In genomic region chr9:98973561-98973960, GRCm38 (mm10) we compare ENCODE assay signal across 10 mouse cellular contexts. TPM values are rescaled to one million over a fixed set of nuclear protein-coding genes. Genes with fewer than 3 reads are reported as not detected.
DNase-seq lines count a peak whose midpoint lies in the region; ATAC-seq and TF ChIP-seq lines count a peak whose summit lies in the region.
"Had no signal": no experiment of that assay in that cellular context is flagged by ENCODE, and none has a peak within 500 bp of the region (broad histone marks: within the 10 kb centered on the region; RNA-seq: fewer than 3 reads in every experiment).

No protein-coding gene starts in this region.

- H3K36me3 ChIP-seq in lung, embryonic 14.5 days (ENCODE audit: insufficient read depth), result no peaks in the 10 kb centered on the region
- H3K36me3 ChIP-seq in forebrain, postnatal 0 days (ENCODE audit: insufficient read depth), result no peaks in the 10 kb centered on the region
- no peaks in the 10 kb centered on the region for H3K36me3 ChIP-seq in liver, embryonic 11.5 days (ENCODE audit: control insufficient read depth, insufficient read depth, low read length)
- no peaks in the 10 kb centered on the region for H3K36me3 ChIP-seq in small intestine, adult 2 months (ENCODE audit: control insufficient read depth, insufficient read depth, low read length)
- no peaks in the 10 kb centered on the region for H3K36me3 ChIP-seq in thymus, adult 2 months (ENCODE audit: control insufficient read depth, insufficient read depth, low read length)

- no peaks in the 10 kb centered on the region for H3K9me3 ChIP-seq in lung, embryonic 14.5 days (ENCODE audit: low read depth, low read length)
- 0 out of 2 replicates have a peak, but pooled peaks cover 6% of the 10 kb centered on the region for H3K9me3 ChIP-seq in forebrain, postnatal 0 days (ENCODE audit: low read length)
- peaks cover 3% of the 10 kb centered on the region; the same call in 1 of the 2 replicates for H3K9me3 ChIP-seq in liver, embryonic 11.5 days (ENCODE audit: control insufficient read depth, low read length)

- no peak overlapping the region; the same call in 1 of the 2 replicates for H3K9ac ChIP-seq in lung, embryonic 14.5 days
- no peak overlapping the region for H3K9ac ChIP-seq in forebrain, postnatal 0 days
- H3K9ac ChIP-seq in liver, embryonic 11.5 days (ENCODE audit: low read depth, low read length), result no peak overlapping the region

- H3K4me3 ChIP-seq in lung, embryonic 14.5 days (ENCODE audit: low read depth, low read length), result peak overlapping the region; percentile 34; the same call in 1 of the 2 replicates
- no peak overlapping the region for H3K4me3 ChIP-seq in forebrain, postnatal 0 days (ENCODE audit: low read depth, low read length)
- H3K4me3 ChIP-seq in liver, embryonic 11.5 days (ENCODE audit: low read depth, low read length), result peak overlapping the region; percentile 36
- peak overlapping the region; percentile 46 for H3K4me3 ChIP-seq in small intestine, adult 2 months (ENCODE audit: low read depth, low read length)
- no peak overlapping the region for H3K4me3 ChIP-seq in thymus, adult 2 months (ENCODE audit: control insufficient read depth, insufficient read depth, low read length)
- H3K4me3 ChIP-seq in lung, adult 2 months (replicated peaks; ENCODE audit: extremely low read depth, low read depth, low read length), result no peak overlapping the region

- WGBS in lung, embryonic 14.5 days, result 8% methylated on average over 7 of the region's 7 CpGs
- 5% methylated on average over 7 of the region's 7 CpGs for WGBS in forebrain, postnatal 0 days
- WGBS in liver, embryonic 11.5 days, result 6% methylated on average over 7 of the region's 7 CpGs
- 9% methylated on average over 7 of the region's 7 CpGs for WGBS in small intestine, adult 2 months
- 11% methylated on average over 7 of the region's 7 CpGs for WGBS in thymus, adult 2 months
- 8% methylated on average over 7 of the region's 7 CpGs for WGBS in lung, adult 2 months

- ATAC-seq in lung, embryonic 14.5 days (ENCODE audit: insufficient read depth), result peak; percentile 9; the same call in 1 of the 2 replicates
- no peak for ATAC-seq in forebrain, postnatal 0 days
- ATAC-seq in liver, embryonic 11.5 days (replicated peaks; ENCODE audit: low FRiP score), result no peak

- peaks cover 64% of the 10 kb centered on the region for H3K27me3 ChIP-seq in lung, embryonic 14.5 days (ENCODE audit: insufficient read depth, low read length)
- peaks cover 70% of the 10 kb centered on the region for H3K27me3 ChIP-seq in forebrain, postnatal 0 days (ENCODE audit: insufficient read depth, low read length)
- H3K27me3 ChIP-seq in liver, embryonic 11.5 days (replicated peaks; ENCODE audit: control insufficient read depth, insufficient read depth, low read length), result peaks cover 72% of the 10 kb centered on the region
- peaks cover 36% of the 10 kb centered on the region for H3K27me3 ChIP-seq in small intestine, adult 2 months (ENCODE audit: control insufficient read depth, insufficient read depth, low read length)
- H3K27me3 ChIP-seq in thymus, adult 2 months (ENCODE audit: control insufficient read depth, insufficient read depth, low read length), result peaks cover 7% of the 10 kb centered on the region

- TF ChIP-seq CTCF in lung, embryonic 14.5 days (IDR thresholded peaks at IDR 0.05; ENCODE audit: low read depth), result no peak
- no peak for TF ChIP-seq CTCF in forebrain, postnatal 0 days (IDR thresholded peaks at IDR 0.05; ENCODE audit: low read depth)
- TF ChIP-seq CTCF in small intestine, adult 2 months (IDR thresholded peaks at IDR 0.05; ENCODE audit: extremely low read depth, insufficient read length, insufficient replicate concordance, low read depth, low read length), result no peak
- TF ChIP-seq CTCF in thymus, adult 2 months (IDR thresholded peaks at IDR 0.05; ENCODE audit: borderline replicate concordance, control insufficient read depth, extremely low read depth, insufficient read depth, low read length, poor library complexity), result no peak
- TF ChIP-seq CTCF in lung, adult 2 months (IDR thresholded peaks at IDR 0.05; ENCODE audit: insufficient read depth, low read length), result no peak

- H3K4me1 ChIP-seq in lung, embryonic 14.5 days (ENCODE audit: insufficient read depth), result no peaks in the 10 kb centered on the region
- H3K4me1 ChIP-seq in forebrain, postnatal 0 days (ENCODE audit: insufficient read depth), result no peaks in the 10 kb centered on the region
- no peaks in the 10 kb centered on the region for H3K4me1 ChIP-seq in liver, embryonic 11.5 days (replicated peaks; ENCODE audit: control insufficient read depth, insufficient read depth, low read length)
- 0 out of 2 replicates have a peak, but pooled peaks cover 5% of the 10 kb centered on the region for H3K4me1 ChIP-seq in small intestine, adult 2 months (ENCODE audit: control insufficient read depth, insufficient read depth, insufficient read length, low read length)
- no peaks in the 10 kb centered on the region for H3K4me1 ChIP-seq in thymus, adult 2 months (replicated peaks; ENCODE audit: control insufficient read depth, insufficient read depth, low read length)
- no peaks in the 10 kb centered on the region for H3K4me1 ChIP-seq in lung, adult 2 months (ENCODE audit: control insufficient read depth, insufficient read depth, low read length)

- peak overlapping the region; percentile 63 for H3K4me2 ChIP-seq in lung, embryonic 14.5 days
- peak overlapping the region; percentile 41 for H3K4me2 ChIP-seq in forebrain, postnatal 0 days (ENCODE audit: low read depth)
- H3K4me2 ChIP-seq in liver, embryonic 11.5 days, result peak overlapping the region; percentile 59

- no peak for DNase-seq in lung, embryonic 14.5 days
- no peak for DNase-seq in lung, postnatal 14 days
- DNase-seq in forebrain, postnatal 0 days, result no peak
- DNase-seq in liver, embryonic 11.5 days (ENCODE audit: low spot score), result no peak
- no peak for DNase-seq in adipocyte (ENCODE audit: low spot score)
- DNase-seq in thymus, adult 2 months, result no peak
- DNase-seq in lung, adult 2 months, result no peak
- DNase-seq: lung, adult 18-20 months had no signal

- no peak overlapping the region for H3K27ac ChIP-seq in lung, embryonic 14.5 days (ENCODE audit: low read depth)
- no peak overlapping the region for H3K27ac ChIP-seq in forebrain, postnatal 0 days (ENCODE audit: low read depth, low read length)
- H3K27ac ChIP-seq in liver, embryonic 11.5 days (ENCODE audit: low read depth, low read length), result no peak overlapping the region
- H3K27ac ChIP-seq in small intestine, adult 2 months (ENCODE audit: insufficient read depth, low read depth, low read length), result no peak overlapping the region
- H3K27ac ChIP-seq in thymus, adult 2 months (ENCODE audit: control insufficient read depth, insufficient read depth, low read length), result no peak overlapping the region

- TF ChIP-seq POLR2A in small intestine, adult 2 months (IDR thresholded peaks at IDR 0.05; ENCODE audit: low read depth, low read length), result no peak
- no peak for TF ChIP-seq POLR2A in thymus, adult 2 months (IDR thresholded peaks at IDR 0.05; ENCODE audit: control insufficient read depth, extremely low read depth, insufficient read depth, low read length, poor library complexity)
- no peak for TF ChIP-seq POLR2A in lung, adult 2 months (IDR thresholded peaks at IDR 0.05; ENCODE audit: borderline replicate concordance, extremely low read depth, low read depth, low read length)

RNA-seq across cellular contexts. Expression of gene Faim, which starts 12.6 kb away (rescaled TPM):
- polyA plus RNA-seq in lung, embryonic 14.5 days (2014; fragmentation: Nextera tagmentation; extraction: Ambion mirVana), result 45.1 and 47.7 TPM in 2 replicates
- total RNA-seq in forebrain, postnatal 0 days (2014; rRNA removed), result 50.7 and 53.9 TPM in 2 replicates
- polyA plus RNA-seq in forebrain, postnatal 0 days (2015; fragmentation: Nextera tagmentation; extraction: Ambion mirVana), result 101 and 106 TPM in 2 replicates
- 44.9 and 47.4 TPM in 2 replicates for polyA plus RNA-seq in liver, embryonic 11.5 days (2014; fragmentation: Nextera tagmentation; extraction: Ambion mirVana)
- 0.85 and 1.2 TPM in 2 replicates for polyA plus RNA-seq in small intestine, adult 2 months (2012; rRNA removed)
- polyA plus RNA-seq in thymus, adult 2 months (2012; rRNA removed), result 3.9 and 5.7 TPM in 2 replicates
- polyA plus RNA-seq in lung, adult 2 months (2012; rRNA removed), result 5.2 and 6.6 TPM in 2 replicates

RNA-seq across cellular contexts. Expression of gene Foxl2, which starts 18.5 kb away (rescaled TPM):
- 0.07 TPM in 1 of 2 replicates, not detected in the other for polyA plus RNA-seq in lung, embryonic 14.5 days (2014; fragmentation: Nextera tagmentation; extraction: Ambion mirVana)
- 0.08 and 0.71 TPM in 2 replicates for total RNA-seq in forebrain, postnatal 0 days (2014; rRNA removed)
- 0.43 and 0.61 TPM in 2 replicates for polyA plus RNA-seq in forebrain, postnatal 0 days (2015; fragmentation: Nextera tagmentation; extraction: Ambion mirVana)
- not detected in 2 replicates for polyA plus RNA-seq in liver, embryonic 11.5 days (2014; fragmentation: Nextera tagmentation; extraction: Ambion mirVana)
- 0.08 TPM in 1 of 2 replicates, not detected in the other for polyA plus RNA-seq in small intestine, adult 2 months (2012; rRNA removed)
- polyA plus RNA-seq in thymus, adult 2 months (2012; rRNA removed), result 0.05 and 0.14 TPM in 2 replicates
- not detected in 2 replicates for polyA plus RNA-seq in lung, adult 2 months (2012; rRNA removed)
- total RNA-seq: heart, adult 8-10 months had no signal

Comparison
In these comparisons a context has a peak if more than half of its experiments do, and no peak if none do; other contexts are left out.
1. H3K4me3 ChIP-seq: peak in lung, embryonic 14.5 days (single experiment), liver, embryonic 11.5 days (single experiment) and small intestine, adult 2 months (single experiment); none in forebrain, postnatal 0 days (single experiment), thymus, adult 2 months (single experiment) and lung, adult 2 months (single experiment).
2. Peak in every context shown above with its lines, with median percentiles within 50 percentile points of each other: H3K4me2 ChIP-seq.